Mouse (Mus musculus): Measurements from ENCODE around the gene Mark3. TPM values are rescaled to one million over a fixed set of nuclear protein-coding genes. Genes with fewer than 3 reads are reported as not detected.

The Mark3 gene
- total and polyA plus RNA-seq, 3 experiments, result 23.3 to 223 (median 142) TPM

- no peak for TF ChIP-seq TAL1 (conservative IDR thresholded peaks at IDR 0.05; ENCODE audit: low read depth, low read length)
- no peak for TF ChIP-seq GATA2 (IDR thresholded peaks at IDR 0.05; ENCODE audit: borderline replicate concordance, low read depth, low read length)
- no peak for TF ChIP-seq GATA1 (IDR thresholded peaks at IDR 0.05; ENCODE audit: borderline replicate concordance, low read length)
- TF ChIP-seq POLR2AphosphoS5 (IDR thresholded peaks at IDR 0.05; ENCODE audit: insufficient replicate concordance, low read depth, low read length), result no peak
- no peak for TF ChIP-seq CTCF (IDR thresholded peaks at IDR 0.05; ENCODE audit: low read depth, low read length)
- no peaks in the 10 kb centered on the region for H3K9me3 ChIP-seq (replicated peaks)
- DNase-seq (ENCODE audit: low spot score), result no peak
- H3K4me1 ChIP-seq (ENCODE audit: insufficient read depth, low read depth, low read length), result peaks cover 3% of the 10 kb centered on the region; the same call in 1 of the 2 replicates
- peaks cover 89% of the 10 kb centered on the region for H3K36me3 ChIP-seq (replicated peaks)
- no peak overlapping the region for H3K4me3 ChIP-seq (ENCODE audit: low read depth, low read length)
- no peak for ATAC-seq (ENCODE audit: extremely low read depth, insufficient number of reproducible peaks, low FRiP score, poor library complexity, severe bottlenecking)
- H3K27me3 ChIP-seq (ENCODE audit: insufficient read depth, low read length), result no peaks in the 10 kb centered on the region
Observed at GRCm38 (mm10) chr12:111599640-111600039, 25.3 kb downstream of the Mark3 start.

- peaks cover 82% of the 10 kb centered on the region for H3K36me3 ChIP-seq (replicated peaks)
- ATAC-seq (ENCODE audit: extremely low read depth, insufficient number of reproducible peaks, low FRiP score, poor library complexity, severe bottlenecking), result no peak
Observed at GRCm38 (mm10) chr12:111603871-111604270, 29.5 kb downstream of the Mark3 start.

GRCm38 (mm10) chr12:111605619-111606018 is 31.3 kb downstream of the Mark3 start:
- H3K4me3 ChIP-seq (ENCODE audit: low read depth, low read length), result no peak overlapping the region
- no peaks in the 10 kb centered on the region for H3K27me3 ChIP-seq (ENCODE audit: insufficient read depth, low read length)
- no peak for DNase-seq (ENCODE audit: low spot score)
- no peak for TF ChIP-seq GATA2 (IDR thresholded peaks at IDR 0.05; ENCODE audit: borderline replicate concordance, low read depth, low read length)
- TF ChIP-seq GATA1 (IDR thresholded peaks at IDR 0.05; ENCODE audit: borderline replicate concordance, low read length), result no peak
- TF ChIP-seq CTCF (IDR thresholded peaks at IDR 0.05; ENCODE audit: low read depth, low read length), result no peak
- TF ChIP-seq TAL1 (conservative IDR thresholded peaks at IDR 0.05; ENCODE audit: low read depth, low read length), result no peak
- no peak for TF ChIP-seq POLR2AphosphoS5 (IDR thresholded peaks at IDR 0.05; ENCODE audit: insufficient replicate concordance, low read depth, low read length)
- peaks cover 3% of the 10 kb centered on the region; the same call in 1 of the 2 replicates for H3K4me1 ChIP-seq (ENCODE audit: insufficient read depth, low read depth, low read length)
- no peak for ATAC-seq (ENCODE audit: extremely low read depth, insufficient number of reproducible peaks, low FRiP score, poor library complexity, severe bottlenecking)
- peaks cover 82% of the 10 kb centered on the region for H3K36me3 ChIP-seq (replicated peaks)
- no peaks in the 10 kb centered on the region for H3K9me3 ChIP-seq (replicated peaks)

More at GRCm38 (mm10) chr12:111603871-111604270, 29.5 kb downstream of the Mark3 start:
- Histone ChIP-seq H3K4me3 (ENCODE audit: low read depth, low read length) (no peak overlapping the region), H3K9me3 (replicated peaks) (no peaks in the 10 kb centered on the region), H3K4me1 (ENCODE audit: insufficient read depth, low read depth, low read length) (peaks cover 3% of the 10 kb centered on the region; the same call in 1 of the 2 replicates), H3K27me3 (ENCODE audit: insufficient read depth, low read length) (no peaks in the 10 kb centered on the region)
- no peak for DNase-seq (ENCODE audit: low spot score)
- TF ChIP-seq POLR2AphosphoS5 (IDR thresholded peaks at IDR 0.05; ENCODE audit: insufficient replicate concordance, low read depth, low read length) (no peak), TAL1 (conservative IDR thresholded peaks at IDR 0.05; ENCODE audit: low read depth, low read length) (no peak), CTCF (IDR thresholded peaks at IDR 0.05; ENCODE audit: low read depth, low read length) (no peak), GATA2 (IDR thresholded peaks at IDR 0.05; ENCODE audit: borderline replicate concordance, low read depth, low read length) (no peak), GATA1 (IDR thresholded peaks at IDR 0.05; ENCODE audit: borderline replicate concordance, low read length) (no peak)

GRCm38 (mm10) chr12:111608015-111608414 is 33.7 kb downstream of the Mark3 start:
- no peak for DNase-seq (ENCODE audit: low spot score)
- Histone ChIP-seq H3K36me3 (replicated peaks) (peaks cover 84% of the 10 kb centered on the region), H3K4me1 (ENCODE audit: insufficient read depth, low read depth, low read length) (no peaks in the 10 kb centered on the region), H3K4me3 (ENCODE audit: low read depth, low read length) (no peak overlapping the region), H3K9me3 (replicated peaks) (no peaks in the 10 kb centered on the region), H3K27me3 (ENCODE audit: insufficient read depth, low read length) (no peaks in the 10 kb centered on the region)
- ATAC-seq (ENCODE audit: extremely low read depth, insufficient number of reproducible peaks, low FRiP score, poor library complexity, severe bottlenecking), result no peak
- TF ChIP-seq POLR2AphosphoS5 (IDR thresholded peaks at IDR 0.05; ENCODE audit: insufficient replicate concordance, low read depth, low read length) (no peak), GATA2 (IDR thresholded peaks at IDR 0.05; ENCODE audit: borderline replicate concordance, low read depth, low read length) (no peak)

- TF ChIP-seq GATA1 (IDR thresholded peaks at IDR 0.05; ENCODE audit: borderline replicate concordance, low read length), result no peak
- TF ChIP-seq CTCF (IDR thresholded peaks at IDR 0.05; ENCODE audit: low read depth, low read length), result no peak
- TF ChIP-seq POLR2AphosphoS5 (IDR thresholded peaks at IDR 0.05; ENCODE audit: insufficient replicate concordance, low read depth, low read length), result no peak
- no peak for TF ChIP-seq TAL1 (conservative IDR thresholded peaks at IDR 0.05; ENCODE audit: low read depth, low read length)
- TF ChIP-seq GATA2 (IDR thresholded peaks at IDR 0.05; ENCODE audit: borderline replicate concordance, low read depth, low read length), result no peak
- ATAC-seq (ENCODE audit: extremely low read depth, insufficient number of reproducible peaks, low FRiP score, poor library complexity, severe bottlenecking) (no peak), DNase-seq (ENCODE audit: low spot score) (no peak)
- peaks cover 3% of the 10 kb centered on the region; the same call in 1 of the 2 replicates for H3K4me1 ChIP-seq (ENCODE audit: insufficient read depth, low read depth, low read length)
- H3K27me3 ChIP-seq (ENCODE audit: insufficient read depth, low read length), result no peaks in the 10 kb centered on the region
- H3K36me3 ChIP-seq (replicated peaks), result peaks cover 83% of the 10 kb centered on the region
- no peak overlapping the region for H3K4me3 ChIP-seq (ENCODE audit: low read depth, low read length)
- H3K9me3 ChIP-seq (replicated peaks), result no peaks in the 10 kb centered on the region
Observed at GRCm38 (mm10) chr12:111614475-111615141, 40.3 kb downstream of the Mark3 start.

- DNase-seq (ENCODE audit: low spot score) (no peak), ATAC-seq (ENCODE audit: extremely low read depth, insufficient number of reproducible peaks, low FRiP score, poor library complexity, severe bottlenecking) (no peak)
- peaks cover 3% of the 10 kb centered on the region; the same call in 1 of the 2 replicates for H3K4me1 ChIP-seq (ENCODE audit: insufficient read depth, low read depth, low read length)
- no peak overlapping the region for H3K4me3 ChIP-seq (ENCODE audit: low read depth, low read length)
- no peaks in the 10 kb centered on the region for H3K9me3 ChIP-seq (replicated peaks)
- H3K27me3 ChIP-seq (ENCODE audit: insufficient read depth, low read length), result no peaks in the 10 kb centered on the region
- peaks cover 81% of the 10 kb centered on the region for H3K36me3 ChIP-seq (replicated peaks)
- no peak for TF ChIP-seq GATA2 (IDR thresholded peaks at IDR 0.05; ENCODE audit: borderline replicate concordance, low read depth, low read length)
- TF ChIP-seq POLR2AphosphoS5 (IDR thresholded peaks at IDR 0.05; ENCODE audit: insufficient replicate concordance, low read depth, low read length), result no peak
- no peak for TF ChIP-seq CTCF (IDR thresholded peaks at IDR 0.05; ENCODE audit: low read depth, low read length)
- TF ChIP-seq GATA1 (IDR thresholded peaks at IDR 0.05; ENCODE audit: borderline replicate concordance, low read length), result no peak
- no peak for TF ChIP-seq TAL1 (conservative IDR thresholded peaks at IDR 0.05; ENCODE audit: low read depth, low read length)
Observed at GRCm38 (mm10) chr12:111618266-111618665, 43.9 kb downstream of the Mark3 start.
